Mouse (Mus musculus): ENCODE measurements around the gene Bcl2l1. TPM values are rescaled to one million over a fixed set of nuclear protein-coding genes. Genes with fewer than 3 reads are reported as not detected.

Bcl2l1 gene
- total and polyA plus RNA-seq, 3 experiments, result 48.1 to 102 (median 51.9) TPM

- Histone ChIP-seq H3K79me2 (replicated peaks; ENCODE audit: control insufficient read depth, insufficient read depth, low read length) (no peaks in the 10 kb centered on the region), H3K36me3 (ENCODE audit: control insufficient read depth, insufficient read depth, low read length) (no peaks in the 10 kb centered on the region), H3K27me3 (ENCODE audit: control insufficient read depth, insufficient read depth, low read length) (no peaks in the 10 kb centered on the region), H3K4me3 (no peak overlapping the region), H3K4me1 (ENCODE audit: control insufficient read depth, insufficient read depth, low read length) (no peaks in the 10 kb centered on the region), H3K27ac (peak overlapping the region; percentile 47), H3K9ac (ENCODE audit: low read depth, low read length) (no peak overlapping the region)
- intact Hi-C loops (cut with DNase I), result no loop called here
- TF ChIP-seq EP300 (IDR thresholded peaks at IDR 0.05; ENCODE audit: insufficient read depth, low read depth, low read length) (no peak), CTCF (IDR thresholded peaks at IDR 0.05) (no peak), POLR2A (IDR thresholded peaks at IDR 0.05; ENCODE audit: insufficient read depth, low read depth, low read length) (no peak)
- WGBS, result 67% methylated on average over 1 of the region's 1 CpGs
- DNase-seq, result peak in 1 of 2 experiments; percentile 6
Observed at GRCm38 (mm10) chr2:152861891-152862290, 30.4 kb upstream of the Bcl2l1 start.

GRCm38 (mm10) chr2:152859501-152859900, 28.0 kb upstream of the Bcl2l1 start:
- H3K27ac ChIP-seq, result no peak overlapping the region
- no peak for DNase-seq
- intact Hi-C loops (cut with DNase I), result no loop called here
- TF ChIP-seq EP300 (IDR thresholded peaks at IDR 0.05; ENCODE audit: insufficient read depth, low read depth, low read length), result no peak
- no peak for TF ChIP-seq CTCF (IDR thresholded peaks at IDR 0.05)
- TF ChIP-seq POLR2A (IDR thresholded peaks at IDR 0.05; ENCODE audit: insufficient read depth, low read depth, low read length), result no peak
- WGBS, result 81% methylated on average over 3 of the region's 3 CpGs
- H3K79me2 ChIP-seq (replicated peaks; ENCODE audit: control insufficient read depth, insufficient read depth, low read length), result no peaks in the 10 kb centered on the region
- H3K27me3 ChIP-seq (ENCODE audit: control insufficient read depth, insufficient read depth, low read length), result no peaks in the 10 kb centered on the region
- no peaks in the 10 kb centered on the region for H3K36me3 ChIP-seq (ENCODE audit: control insufficient read depth, insufficient read depth, low read length)
- no peak overlapping the region for H3K9ac ChIP-seq (ENCODE audit: low read depth, low read length)
- H3K4me3 ChIP-seq, result no peak overlapping the region
- no peaks in the 10 kb centered on the region for H3K4me1 ChIP-seq (ENCODE audit: control insufficient read depth, insufficient read depth, low read length)

- intact Hi-C loops (cut with DNase I), result loop anchor here (5.0 kb wide), 2 partner anchors 164 to 176 kb away; no protein-coding TSS in a partner anchor
- Histone ChIP-seq H3K79me2 (replicated peaks; ENCODE audit: control insufficient read depth, insufficient read depth, low read length) (no peaks in the 10 kb centered on the region), H3K4me1 (ENCODE audit: control insufficient read depth, insufficient read depth, low read length) (no peaks in the 10 kb centered on the region; the same call in 1 of the 2 replicates), H3K27ac (no peak overlapping the region), H3K36me3 (ENCODE audit: control insufficient read depth, insufficient read depth, low read length) (no peaks in the 10 kb centered on the region), H3K4me3 (peak overlapping the region; percentile 53; the same call in 1 of the 2 replicates), H3K9ac (ENCODE audit: low read depth, low read length) (no peak overlapping the region; the same call in 1 of the 2 replicates), H3K27me3 (ENCODE audit: control insufficient read depth, insufficient read depth, low read length) (no peaks in the 10 kb centered on the region)
- WGBS, result 10% methylated on average over 2 of the region's 2 CpGs
- TF ChIP-seq EP300 (IDR thresholded peaks at IDR 0.05; ENCODE audit: insufficient read depth, low read depth, low read length) (no peak), POLR2A (IDR thresholded peaks at IDR 0.05; ENCODE audit: insufficient read depth, low read depth, low read length) (no peak), CTCF (IDR thresholded peaks at IDR 0.05) (no peak)
- no peak for DNase-seq
Observed at GRCm38 (mm10) chr2:152848466-152848865, 16.9 kb upstream of the Bcl2l1 start.

GRCm38 (mm10) chr2:152847815-152848302, 16.3 kb upstream of the Bcl2l1 start, which contains the start of gene Tpx2:
TSS of gene Tpx2 (plus strand) at chr2:152847964.
- under 1% methylated on average over 34 of the region's 34 CpGs for WGBS
- Histone ChIP-seq H3K4me1 (ENCODE audit: control insufficient read depth, insufficient read depth, low read length) (no peaks in the 10 kb centered on the region; the same call in 1 of the 2 replicates), H3K4me3 (peak within 1 kb of the TSS; percentile 53), H3K27ac (peak within 1 kb of the TSS; percentile 50; the same call in 1 of the 2 replicates), H3K36me3 (ENCODE audit: control insufficient read depth, insufficient read depth, low read length) (no peaks in the 10 kb centered on the region), H3K27me3 (ENCODE audit: control insufficient read depth, insufficient read depth, low read length) (no peaks in the 10 kb centered on the region), H3K9ac (ENCODE audit: low read depth, low read length) (peak within 1 kb of the TSS; percentile 86), H3K79me2 (replicated peaks; ENCODE audit: control insufficient read depth, insufficient read depth, low read length) (no peaks in the 10 kb centered on the region)
- peak; percentile 94 to 97 for DNase-seq
- TF ChIP-seq POLR2A (IDR thresholded peaks at IDR 0.05; ENCODE audit: insufficient read depth, low read depth, low read length) (0 out of 2 replicates have a peak, but pooled peaks have one; percentile 28), CTCF (IDR thresholded peaks at IDR 0.05) (peak; percentile 56), EP300 (IDR thresholded peaks at IDR 0.05; ENCODE audit: insufficient read depth, low read depth, low read length) (no peak)
- intact Hi-C loops (cut with DNase I), result loop anchor here (5.0 kb wide), 2 partner anchors 164 to 176 kb away; no protein-coding TSS in a partner anchor

- TF ChIP-seq CTCF (IDR thresholded peaks at IDR 0.05), result no peak
- no peak for TF ChIP-seq POLR2A (IDR thresholded peaks at IDR 0.05; ENCODE audit: insufficient read depth, low read depth, low read length)
- no peak for TF ChIP-seq EP300 (IDR thresholded peaks at IDR 0.05; ENCODE audit: insufficient read depth, low read depth, low read length)
- Histone ChIP-seq H3K4me3 (peak overlapping the region; percentile 9; the same call in 1 of the 2 replicates), H3K4me1 (ENCODE audit: control insufficient read depth, insufficient read depth, low read length) (no peaks in the 10 kb centered on the region; the same call in 1 of the 2 replicates), H3K27ac (peak overlapping the region; percentile 50; the same call in 1 of the 2 replicates), H3K79me2 (replicated peaks; ENCODE audit: control insufficient read depth, insufficient read depth, low read length) (no peaks in the 10 kb centered on the region), H3K27me3 (ENCODE audit: control insufficient read depth, insufficient read depth, low read length) (no peaks in the 10 kb centered on the region), H3K9ac (ENCODE audit: low read depth, low read length) (no peak overlapping the region), H3K36me3 (ENCODE audit: control insufficient read depth, insufficient read depth, low read length) (no peaks in the 10 kb centered on the region)
- WGBS, result 16% methylated on average over 3 of the region's 3 CpGs
- no peak for DNase-seq
- intact Hi-C loops (cut with DNase I), result loop anchor here (5.0 kb wide), 2 partner anchors 165 to 175 kb away; no protein-coding TSS in a partner anchor
Observed at GRCm38 (mm10) chr2:152847057-152847814, 15.7 kb upstream of the Bcl2l1 start.
